Mouse (Mus musculus): ENCODE results near the gene Mpped1.

The Mpped1 gene

DNA sequence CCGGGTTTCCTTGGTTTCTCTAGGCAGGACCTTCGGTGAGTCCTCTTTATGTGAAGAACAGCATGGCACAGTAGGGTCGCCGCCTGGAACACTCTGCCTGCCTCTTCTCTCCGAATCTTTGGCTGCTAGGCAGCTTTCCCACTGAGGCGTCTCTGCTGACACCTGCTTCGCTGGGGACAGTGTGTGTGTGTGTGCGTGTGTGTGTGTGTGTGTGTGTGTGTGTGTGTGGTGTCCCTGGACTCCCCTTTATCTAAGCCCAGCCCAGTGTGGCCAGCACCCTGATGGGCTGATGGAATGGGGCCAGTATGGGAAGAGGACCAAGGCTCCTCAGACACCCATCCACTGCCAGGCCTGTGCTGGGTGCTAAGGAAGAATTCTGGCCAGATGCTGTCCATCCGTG lies 9.8 kb downstream of the Mpped1 start:
- DNase-seq (ENCODE audit: low read depth, low spot score), result no peak

DNA sequence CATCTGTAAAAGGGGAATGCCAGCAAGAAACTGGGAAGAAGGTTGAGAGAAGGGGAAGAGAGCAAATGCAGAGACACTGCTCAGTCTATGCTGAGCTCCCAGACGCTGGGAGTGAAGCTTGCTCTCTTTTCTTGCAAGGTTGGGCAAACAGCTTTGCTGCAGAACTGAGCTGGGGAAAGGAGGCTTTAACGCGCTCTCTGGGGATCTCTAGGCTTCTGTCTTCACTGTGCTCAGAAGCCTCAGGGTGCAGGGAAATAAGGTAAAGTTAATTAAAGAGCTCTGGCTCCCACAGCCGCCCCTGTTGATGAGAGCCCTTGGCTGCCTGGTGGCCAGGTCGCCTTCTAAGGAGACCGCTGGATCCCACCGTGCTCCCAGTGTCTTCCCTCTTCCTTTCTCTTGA lies 17.7 kb downstream of the Mpped1 start:
- no peak for DNase-seq (ENCODE audit: low read depth, low spot score)

DNA sequence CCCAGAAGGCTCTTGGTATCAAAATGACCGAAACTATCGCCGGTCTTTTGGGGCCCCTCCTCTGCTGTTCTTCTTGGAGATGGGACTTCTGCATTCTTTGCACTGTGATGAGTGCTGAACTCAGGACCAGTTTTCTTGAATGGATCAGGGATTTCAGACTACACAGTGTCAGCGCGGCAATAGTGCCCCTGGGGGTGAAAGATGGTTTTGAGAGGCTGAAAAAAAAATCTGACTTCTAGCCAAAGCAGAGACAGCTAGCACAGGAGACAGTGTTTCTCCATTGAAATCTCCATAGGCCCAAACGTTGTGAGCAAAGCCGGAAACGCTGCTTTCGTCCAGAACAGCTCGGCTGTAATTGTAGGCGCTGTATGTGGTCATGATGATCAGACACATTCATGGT lies 19.7 kb downstream of the Mpped1 start:
- DNase-seq (ENCODE audit: low read depth, low spot score), result no peak

DNA sequence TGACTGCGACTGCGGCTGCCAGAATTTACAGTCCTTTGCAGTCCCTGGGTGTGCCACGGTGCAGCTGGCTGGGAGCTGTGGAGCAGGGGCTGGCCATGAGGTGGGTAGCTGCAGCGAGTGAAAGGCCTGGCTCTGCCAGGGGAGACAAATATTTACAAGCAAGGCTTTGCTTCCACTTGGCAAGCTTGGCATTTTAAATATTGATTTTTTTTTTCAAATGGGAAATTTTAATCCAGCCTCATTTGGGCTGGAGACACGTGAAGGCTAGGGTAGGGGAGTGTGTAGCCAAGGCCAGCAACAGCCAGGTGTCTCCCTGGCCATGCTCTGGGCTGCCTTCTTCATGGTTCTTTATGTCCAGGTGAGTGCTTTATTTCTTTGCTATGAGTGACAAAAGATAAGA lies 21.7 kb downstream of the Mpped1 start:
- no peak for DNase-seq (ENCODE audit: low read depth, low spot score)

DNA sequence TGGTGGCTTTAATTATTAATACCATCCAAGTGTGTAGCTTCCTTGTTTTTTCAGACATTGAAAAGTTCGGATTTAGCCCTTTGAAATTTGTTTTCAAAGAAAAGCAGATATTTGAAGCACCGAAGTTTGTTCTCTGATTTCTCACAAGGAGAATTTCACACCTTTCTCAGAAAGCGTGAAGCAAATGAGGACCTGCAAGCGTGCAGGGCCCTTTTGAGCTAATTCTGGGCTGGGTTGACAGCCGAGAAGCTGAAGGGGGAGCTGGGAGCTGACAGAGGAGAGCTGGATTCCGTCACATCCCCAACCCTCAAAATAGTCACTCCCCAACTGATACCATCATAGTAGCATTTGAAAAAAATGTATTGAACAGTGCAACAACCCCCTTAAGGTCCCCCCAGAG lies 34.8 kb downstream of the Mpped1 start:
- no peak for DNase-seq (ENCODE audit: low read depth, low spot score)

DNA sequence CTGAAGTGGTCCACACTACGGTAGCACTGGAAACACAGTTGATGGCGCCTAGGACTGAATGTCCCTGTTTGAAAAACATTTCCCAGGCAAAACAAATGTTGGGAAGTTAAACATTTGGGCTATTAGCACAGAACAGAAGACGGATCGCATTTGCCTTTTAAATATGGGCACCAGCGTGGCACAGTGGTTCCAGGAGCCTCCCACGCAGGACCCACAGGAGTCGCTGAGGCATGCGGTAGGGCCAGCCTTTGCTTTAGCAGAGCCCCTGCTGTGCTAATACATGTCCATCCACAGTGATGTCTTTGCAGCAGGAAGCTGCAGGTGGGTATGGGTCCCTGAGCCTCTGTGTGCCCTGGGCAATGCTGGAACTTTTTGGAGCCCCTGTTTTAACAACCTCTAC lies 48.7 kb downstream of the Mpped1 start:
- no peak for DNase-seq (ENCODE audit: low read depth, low spot score)

DNA sequence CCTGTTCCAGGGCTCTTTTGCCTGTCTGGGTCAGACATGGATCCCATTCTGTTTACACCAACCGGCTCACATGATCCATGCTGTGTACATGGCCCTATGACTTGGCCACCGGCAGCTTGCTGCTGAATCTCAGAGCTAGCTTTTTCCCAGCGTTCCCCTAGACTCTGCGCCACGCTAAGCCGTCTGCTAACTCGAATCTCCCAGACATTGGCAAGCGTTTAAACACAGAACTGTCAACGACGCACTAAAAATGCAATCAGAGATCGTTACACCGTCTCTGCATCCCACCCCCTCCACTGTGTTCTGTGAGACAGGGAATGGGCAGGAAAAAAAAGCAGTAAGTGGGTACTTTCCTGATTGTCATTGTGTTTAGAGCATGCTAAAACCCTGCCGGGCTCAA lies 50.0 kb downstream of the Mpped1 start:
- no peak for DNase-seq (ENCODE audit: low read depth, low spot score)

DNA sequence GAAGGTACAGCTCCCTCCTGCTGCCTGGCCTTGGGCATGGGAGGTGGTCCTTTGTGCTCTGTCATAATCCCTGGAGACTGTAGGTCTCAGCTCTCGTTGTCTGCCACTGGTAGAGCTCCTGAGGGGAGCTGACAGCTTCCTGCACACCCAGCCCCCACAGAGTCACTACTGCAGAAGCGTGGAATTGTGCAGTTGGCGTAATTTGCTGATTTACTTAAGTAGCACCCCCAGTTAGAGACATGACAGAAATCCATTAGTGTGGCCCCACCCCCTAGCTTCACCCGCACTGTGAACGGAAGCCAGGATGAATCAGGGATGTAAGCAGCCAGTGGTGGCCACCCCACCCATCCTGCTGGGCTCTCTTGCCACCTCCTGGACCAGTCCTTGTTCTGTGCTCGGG lies 53.0 kb downstream of the Mpped1 start:
- DNase-seq (ENCODE audit: low read depth, low spot score), result no peak

DNA sequence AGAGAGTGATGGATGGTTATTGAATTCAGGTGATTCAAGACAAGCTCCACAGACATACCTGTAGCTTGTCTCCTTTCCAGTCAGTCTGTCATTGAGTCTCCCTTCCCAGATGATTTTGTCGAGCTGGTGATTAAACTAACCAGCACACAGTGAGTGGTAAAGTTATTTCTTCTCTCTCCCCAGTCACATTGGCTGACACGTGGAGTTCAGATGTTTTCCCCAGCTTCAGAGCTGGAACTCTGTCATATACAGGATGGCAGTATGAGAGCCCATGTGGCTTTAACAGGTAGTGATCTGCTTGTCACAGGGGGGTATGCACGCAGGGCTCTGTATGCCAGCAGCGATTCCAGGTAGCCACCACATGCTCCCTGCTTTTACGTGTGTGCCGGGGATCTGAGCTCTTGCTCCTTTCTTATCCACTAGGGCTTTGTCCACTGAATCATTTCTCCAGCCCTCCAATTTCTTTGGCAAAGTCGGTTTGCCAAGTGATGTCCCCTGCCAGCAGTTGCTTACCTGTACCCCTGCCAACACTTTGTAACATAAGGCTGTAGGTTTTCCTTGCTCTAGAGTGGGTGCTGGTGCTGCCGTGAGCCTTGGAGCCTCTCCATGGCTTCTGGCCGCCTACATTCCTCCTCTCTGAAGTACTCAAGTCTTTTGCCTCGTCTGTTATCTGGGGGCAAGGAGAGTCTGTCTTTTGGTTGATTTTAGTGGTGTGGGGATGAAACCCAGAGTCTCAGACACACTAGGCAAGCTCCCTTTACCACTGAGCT lies 61.9 kb downstream of the Mpped1 start:
- DNase-seq (ENCODE audit: low read depth, low spot score), result no peak

DNA sequence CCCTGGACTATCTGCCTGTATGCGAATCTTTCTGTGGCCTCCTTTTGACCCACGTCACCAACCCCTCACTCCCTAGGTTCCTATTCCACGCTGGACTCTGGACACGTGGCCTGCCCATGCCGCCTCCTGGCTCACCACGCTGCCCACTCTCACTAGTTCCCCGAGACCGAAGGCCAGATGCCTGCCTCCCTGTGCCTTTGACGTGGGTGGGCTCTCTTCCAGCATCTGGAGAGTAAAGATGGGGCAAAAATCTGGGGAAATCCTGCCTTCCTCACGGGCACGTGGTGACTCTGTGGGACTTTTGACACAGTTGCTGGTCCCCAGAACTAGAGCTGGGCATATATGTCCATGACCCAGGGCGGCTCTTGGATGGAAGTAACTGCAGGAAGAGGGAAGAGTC lies 63.2 kb downstream of the Mpped1 start:
- DNase-seq (ENCODE audit: low read depth, low spot score), result no peak

DNA sequence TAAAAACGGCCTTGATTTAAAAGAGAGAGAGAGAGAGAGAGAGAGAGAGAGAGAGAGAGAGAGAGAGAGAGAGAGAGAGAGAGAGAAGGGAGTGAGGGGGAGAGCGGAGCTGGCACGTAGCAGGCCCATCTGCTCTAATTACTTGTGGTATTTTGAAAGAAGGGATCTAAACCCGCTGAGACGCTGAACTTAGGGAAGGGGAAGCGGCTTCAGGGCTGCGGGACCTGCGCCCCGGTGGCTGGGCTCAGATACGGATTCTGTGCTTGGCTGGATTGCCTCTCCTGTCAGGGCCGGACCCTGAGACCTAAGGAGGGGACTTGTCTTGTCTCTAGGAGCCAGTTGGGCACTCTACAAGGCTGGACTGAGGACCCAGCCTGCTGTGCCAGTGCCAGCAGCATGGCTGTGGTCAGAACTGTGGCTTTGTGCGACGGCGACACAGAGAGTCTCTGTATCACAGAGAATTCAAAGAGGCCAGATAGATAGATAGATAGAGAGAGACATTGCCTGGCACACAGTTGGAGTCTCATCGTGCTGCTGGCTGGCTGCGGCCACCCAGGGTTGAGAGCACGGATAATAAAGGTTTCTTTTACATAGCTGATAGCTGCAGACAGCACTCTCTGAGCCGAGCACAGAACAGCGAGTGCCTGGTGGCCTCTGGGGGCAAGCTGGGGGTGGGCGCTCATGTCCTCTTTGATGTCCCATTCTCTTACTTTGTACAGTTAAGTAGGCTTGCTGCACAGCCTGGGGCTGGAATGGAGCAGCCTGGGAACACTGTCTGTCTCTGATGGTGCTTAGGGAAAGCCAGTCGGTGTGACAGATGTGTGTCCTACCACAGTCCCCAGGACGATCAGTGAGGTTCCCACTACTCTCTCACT lies 63.9 kb downstream of the Mpped1 start:
- DNase-seq (ENCODE audit: low read depth, low spot score), result no peak

DNA sequence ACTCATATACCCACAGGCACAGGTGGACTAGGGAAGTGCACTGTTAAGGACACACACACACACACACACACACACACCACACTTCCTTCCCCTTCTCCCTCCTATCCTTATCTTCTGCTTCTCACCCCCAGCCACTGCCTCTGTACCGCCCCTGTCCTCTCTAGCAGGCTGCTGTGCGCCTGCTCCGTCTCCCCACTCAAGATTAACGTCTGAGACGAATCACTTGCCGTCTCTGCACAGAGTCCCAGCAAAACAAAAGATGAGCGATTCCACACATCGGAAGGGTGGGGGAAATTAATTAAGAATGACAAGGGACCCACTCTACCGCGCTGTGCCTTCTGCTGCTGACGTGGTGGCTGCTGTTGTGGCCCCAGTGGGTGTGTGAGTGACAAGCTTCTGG lies 66.5 kb downstream of the Mpped1 start:
- DNase-seq (ENCODE audit: low read depth, low spot score), result no peak

DNA sequence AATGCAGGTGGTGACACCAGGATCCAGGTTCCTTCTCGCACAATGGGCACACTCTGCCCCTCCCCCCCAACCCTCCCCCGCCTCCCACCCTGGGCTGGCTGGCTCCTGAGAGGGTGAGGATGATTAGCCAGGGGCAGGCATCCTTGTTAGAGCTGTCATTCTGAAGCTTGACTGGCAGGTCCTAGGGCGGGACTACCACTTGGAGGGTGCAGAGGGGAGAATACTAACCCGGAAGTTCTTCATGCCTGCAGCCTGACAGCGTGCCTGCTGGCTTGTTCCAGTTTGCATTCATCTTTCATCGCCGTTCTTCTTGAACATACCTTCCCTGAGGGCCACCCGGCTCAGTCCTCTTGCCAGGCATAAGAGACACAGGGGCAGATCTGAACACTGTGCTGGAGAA lies 67.3 kb downstream of the Mpped1 start:
- no peak for DNase-seq (ENCODE audit: low read depth, low spot score)

DNA sequence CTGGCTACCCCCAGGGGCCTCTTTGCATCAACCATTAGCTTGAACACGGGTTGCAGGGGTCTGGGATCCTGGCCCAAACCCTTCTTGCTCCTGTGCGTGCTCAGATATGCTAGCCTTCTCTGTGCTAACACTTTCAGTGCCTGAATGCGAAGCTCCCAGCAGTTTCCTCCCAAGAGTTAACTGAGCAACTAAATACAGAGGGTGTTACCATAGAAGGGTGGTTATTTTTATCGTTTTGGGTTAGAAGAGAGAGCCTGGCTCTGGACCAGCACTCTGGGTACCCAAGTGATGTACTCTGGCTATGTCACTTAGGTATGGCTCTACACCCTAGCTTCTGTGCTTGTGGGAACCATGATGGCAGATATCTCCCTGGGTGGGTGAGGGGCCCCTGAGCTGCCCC lies 68.2 kb downstream of the Mpped1 start:
- DNase-seq (ENCODE audit: low read depth, low spot score), result no peak

DNA sequence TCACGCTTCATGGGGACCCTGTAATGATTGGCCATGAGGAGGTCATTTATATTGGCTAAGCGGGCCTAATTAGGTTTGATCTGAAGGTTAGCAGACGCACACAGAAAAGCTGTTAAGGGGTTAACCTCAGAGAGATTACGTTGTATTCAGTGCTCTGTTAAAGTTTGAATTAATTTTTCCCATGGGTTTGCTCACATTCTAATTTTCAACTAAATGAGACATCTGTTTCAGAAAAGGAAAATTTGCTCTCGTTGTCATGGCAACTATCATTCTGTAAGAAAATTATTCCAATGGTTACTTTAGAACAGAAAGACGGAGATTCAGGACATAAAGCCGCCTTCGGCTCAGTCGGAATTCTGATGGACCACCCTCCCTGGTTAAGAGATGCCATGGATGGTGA lies 68.9 kb downstream of the Mpped1 start:
- DNase-seq (ENCODE audit: low read depth, low spot score), result no peak

DNA sequence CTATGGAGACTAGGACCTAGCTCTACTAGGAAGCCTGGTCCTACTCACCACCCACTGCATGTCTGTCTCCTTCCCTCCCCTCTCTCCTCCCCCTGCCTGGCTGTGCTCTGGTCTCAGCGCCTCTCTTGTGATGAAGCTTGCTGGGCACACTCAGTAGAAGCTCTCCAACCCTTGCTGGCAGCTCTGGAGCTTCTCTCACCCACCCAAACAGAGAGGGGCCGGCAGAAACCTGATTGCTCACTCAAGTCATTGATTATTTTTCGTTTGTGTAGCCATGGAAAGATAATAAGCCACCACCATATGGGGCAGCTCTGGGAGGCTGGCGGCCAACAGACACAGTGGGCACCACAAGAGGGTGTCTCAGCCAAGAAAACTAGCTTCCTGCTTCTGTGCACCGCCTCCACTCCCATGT lies 74.1 kb downstream of the Mpped1 start:
- no peak for DNase-seq (ENCODE audit: low read depth, low spot score)

DNA sequence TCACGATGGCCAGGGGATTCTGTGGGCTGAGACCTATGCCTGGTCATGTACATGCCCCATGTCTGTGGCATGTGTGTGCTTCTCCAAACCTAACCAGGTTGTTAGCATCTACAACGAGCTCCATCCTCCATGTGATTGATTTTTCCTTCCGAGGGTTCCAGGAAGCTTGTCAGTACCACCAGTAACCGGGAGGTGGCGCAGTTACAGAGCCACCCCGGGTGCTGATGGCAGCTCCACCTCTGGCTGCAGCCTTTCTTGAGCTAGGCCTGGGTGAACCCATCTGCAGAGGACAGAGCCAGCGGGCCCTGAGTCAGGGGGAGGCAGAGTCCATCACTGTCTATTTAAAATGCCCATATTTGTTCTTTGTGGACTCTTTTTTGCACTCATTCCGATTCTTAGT lies 77.9 kb downstream of the Mpped1 start:
- peak; percentile 57 for DNase-seq (ENCODE audit: low read depth, low spot score)

DNA sequence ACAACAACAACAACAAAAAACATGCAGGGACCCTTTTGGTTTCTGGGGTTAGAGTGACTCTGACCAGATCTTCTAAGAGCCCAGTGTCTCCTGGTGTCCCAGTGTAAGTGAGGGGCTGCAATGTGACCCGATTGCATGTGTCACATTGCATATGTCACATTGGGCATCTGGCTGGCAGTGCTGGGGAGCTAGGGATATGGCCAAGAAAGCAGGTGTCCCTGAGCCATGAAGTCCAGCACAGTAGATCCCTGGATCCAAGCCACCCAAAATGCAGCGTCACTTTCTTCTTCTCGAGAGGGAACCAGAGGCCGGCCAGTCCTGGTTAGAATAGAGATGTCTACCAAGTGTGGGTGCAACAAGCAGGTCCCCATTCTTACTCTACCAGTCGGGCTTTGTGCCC lies 86.4 kb downstream of the Mpped1 start:
- no peak for DNase-seq (ENCODE audit: low read depth, low spot score)

DNA sequence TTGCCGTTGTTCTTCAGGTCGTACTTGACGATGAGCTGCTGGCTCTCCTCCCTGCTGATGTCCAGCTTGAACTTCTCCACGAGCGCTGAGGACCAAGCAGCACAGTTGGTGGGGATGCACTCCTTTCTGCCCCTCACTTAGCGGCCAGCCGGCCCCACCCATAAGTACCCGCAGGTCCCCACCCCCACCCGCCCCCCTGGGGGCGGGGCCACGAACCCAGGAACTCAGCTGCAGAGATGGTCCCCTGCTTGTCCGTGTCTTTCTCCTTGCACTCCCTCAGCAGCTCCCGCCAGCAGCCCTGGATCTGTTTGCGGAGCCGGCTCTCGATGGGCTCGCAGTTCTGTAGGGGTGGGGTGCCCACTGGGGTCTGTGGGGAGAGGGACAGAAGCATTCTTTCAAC lies 91.7 kb downstream of the Mpped1 start:
- DNase-seq (ENCODE audit: low read depth, low spot score), result no peak

DNA sequence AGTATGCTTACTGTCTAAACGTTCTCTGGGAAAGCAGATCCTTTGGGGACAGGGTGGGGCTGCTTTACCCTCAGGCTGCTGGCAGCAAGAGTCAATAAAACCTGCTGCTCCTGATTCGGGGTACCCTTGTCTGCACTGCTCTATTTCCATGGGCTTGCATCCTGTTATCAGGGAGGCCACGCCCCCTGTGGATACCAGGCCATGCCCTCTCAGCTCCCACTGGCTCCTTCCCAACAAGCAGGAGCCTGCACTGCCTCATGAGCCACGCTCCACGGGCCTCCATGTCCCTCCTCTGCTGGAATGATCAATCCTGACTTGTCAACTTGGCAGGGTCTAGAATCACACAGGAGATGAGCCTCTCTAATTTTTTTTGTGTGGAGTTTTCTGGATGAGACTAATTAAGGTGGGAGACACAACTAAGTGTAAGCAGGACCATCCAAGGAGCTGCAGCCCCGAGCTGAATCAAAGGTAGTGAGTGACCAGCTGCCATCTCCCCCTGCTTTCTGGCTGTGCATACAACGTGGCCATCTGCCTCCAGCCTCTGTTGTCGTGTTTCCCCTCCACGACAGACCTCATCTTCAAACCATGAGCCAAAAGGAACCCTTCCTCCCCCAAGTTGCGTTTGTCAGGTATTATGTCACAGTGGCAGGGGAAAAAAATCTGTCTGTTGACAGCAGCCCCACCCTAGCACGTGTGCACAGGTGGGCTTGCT lies 98.0 kb downstream of the Mpped1 start:
- DNase-seq (ENCODE audit: low read depth, low spot score), result no peak

DNA sequence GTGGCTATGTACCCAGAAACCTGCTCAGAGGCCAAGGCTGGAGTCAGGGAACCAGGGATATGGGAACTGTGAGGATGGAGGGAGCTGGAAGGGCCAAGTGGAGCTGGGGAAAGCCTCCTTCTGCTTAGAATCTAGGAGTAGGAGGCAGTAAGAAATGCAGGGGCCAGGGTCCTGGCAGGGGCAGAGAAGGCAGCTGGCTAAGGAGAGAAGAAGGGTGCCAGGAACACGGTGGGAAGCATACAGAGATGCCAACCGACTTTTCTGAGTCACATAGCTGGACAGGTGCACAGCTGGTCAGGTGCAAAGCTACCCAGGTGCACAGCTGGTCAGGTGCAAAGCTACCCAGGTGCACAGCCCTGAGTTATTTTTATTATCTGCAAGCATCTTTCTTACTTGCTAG lies 98.6 kb downstream of the Mpped1 start:
- DNase-seq (ENCODE audit: low read depth, low spot score), result no peak

DNA sequence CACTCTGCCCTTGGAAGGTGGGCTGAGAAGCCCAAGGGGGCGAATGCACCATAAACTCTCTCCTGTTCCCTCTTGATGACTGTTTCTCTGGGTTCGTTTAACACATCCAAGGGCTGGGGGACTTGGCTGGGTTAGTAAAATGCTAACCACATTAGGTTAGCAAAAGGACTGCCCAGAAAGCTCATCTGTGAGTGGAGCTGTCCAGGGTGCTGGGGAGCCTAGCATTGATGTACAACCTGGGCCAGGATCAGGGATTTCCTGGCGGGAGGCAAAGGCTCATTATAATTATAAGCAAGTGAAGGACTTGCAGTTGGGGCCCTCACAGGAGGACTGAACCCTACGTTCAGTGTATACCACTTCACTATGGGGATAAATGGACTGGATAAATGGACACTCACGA lies 100.6 kb downstream of the Mpped1 start:
- DNase-seq (ENCODE audit: low read depth, low spot score), result peak; percentile 85

DNA sequence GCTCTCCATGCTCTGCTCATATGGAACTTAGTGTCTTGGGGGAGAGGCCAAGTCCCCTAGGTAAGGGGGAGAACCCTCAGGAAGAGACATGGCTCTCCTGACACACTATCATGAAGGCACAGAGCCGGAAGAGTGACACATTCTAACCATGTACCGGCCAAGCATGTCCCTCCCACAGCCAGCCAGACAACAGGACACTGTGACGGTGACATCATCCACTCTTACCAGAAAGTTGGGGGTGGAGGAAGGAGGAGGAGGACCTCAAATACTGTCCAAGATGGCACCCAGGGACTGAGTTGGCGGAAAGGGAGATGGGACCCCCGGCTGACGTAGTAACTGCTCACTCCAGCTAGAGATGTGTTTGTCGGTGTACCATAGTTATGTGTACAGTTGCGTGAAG lies 104.6 kb downstream of the Mpped1 start:
- DNase-seq (ENCODE audit: low read depth, low spot score), result no peak

Data from forelimb bud, embryonic 11.5 days (tissue).